Mouse (Mus musculus) telencephalon, adult 2 months (tissue): ENCODE measurements around the gene Cd300ld4.
A peak's percentile ranks its signal among the peaks of the same experiment; 100 is the strongest.
"Not testable (repeated sequence)": the region's sequence is repeated elsewhere in the genome, so short reads cannot be mapped to it uniquely, and the experiment has no call there.

ENCODE experiments used
- DNase-seq: peaks from one replicate; pipeline ENCODE4 v3.0.0-alpha.2; 2011; ENCODE audit warnings: low read depth, low spot score

Gene Cd300ld4

GRCm38 (mm10) chr11:115026912-115027311 lies at the start of gene Cd300ld4:
TSS of gene Cd300ld4 (minus strand) at chr11:115027012.
- DNase-seq: not testable (repeated sequence)

DNA sequence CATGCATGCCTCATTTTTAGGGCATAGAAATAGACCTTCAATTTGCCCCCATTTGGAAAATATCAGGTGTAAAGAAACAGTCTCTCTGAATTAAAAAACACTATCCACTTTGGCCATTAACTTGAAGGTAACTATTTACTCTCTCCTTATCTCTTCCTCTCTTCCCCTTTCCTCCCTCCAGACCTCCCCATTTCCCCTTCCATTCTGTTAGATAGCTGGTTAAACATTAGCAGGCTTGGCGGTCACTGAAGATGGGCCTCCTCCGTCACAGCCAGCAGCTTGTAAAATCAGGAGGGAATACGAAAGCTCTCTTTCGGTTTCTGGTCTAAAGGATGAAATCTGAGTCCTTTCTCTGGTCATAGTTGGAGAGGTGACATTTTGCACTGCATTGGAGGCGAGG lies 49.0 kb upstream of the Cd300ld4 start:
- DNase-seq: no peak

DNA sequence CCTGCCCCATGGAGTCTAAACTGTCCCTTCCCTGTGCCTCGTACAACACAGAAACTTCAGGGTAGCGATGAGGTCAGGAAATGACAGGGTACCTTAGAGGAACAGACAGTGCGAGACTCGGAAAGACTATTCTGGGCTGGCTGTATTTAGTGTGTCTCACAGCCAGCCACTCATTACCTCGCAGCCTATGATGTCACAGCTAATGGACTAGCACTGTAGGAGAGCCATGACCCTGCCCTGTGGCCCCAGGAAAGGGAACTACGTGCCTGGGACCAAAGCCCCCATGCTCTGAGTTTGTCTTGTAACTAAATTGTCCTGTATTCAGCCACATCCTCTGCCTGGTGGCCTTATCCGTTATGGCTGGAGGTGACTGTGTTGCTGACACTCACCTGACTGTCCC lies 48.6 kb upstream of the Cd300ld4 start:
- DNase-seq: no peak

- DNase-seq: no peak
Measured at GRCm38 (mm10) chr11:115073002-115073401, 46.2 kb upstream of the Cd300ld4 start.

DNA sequence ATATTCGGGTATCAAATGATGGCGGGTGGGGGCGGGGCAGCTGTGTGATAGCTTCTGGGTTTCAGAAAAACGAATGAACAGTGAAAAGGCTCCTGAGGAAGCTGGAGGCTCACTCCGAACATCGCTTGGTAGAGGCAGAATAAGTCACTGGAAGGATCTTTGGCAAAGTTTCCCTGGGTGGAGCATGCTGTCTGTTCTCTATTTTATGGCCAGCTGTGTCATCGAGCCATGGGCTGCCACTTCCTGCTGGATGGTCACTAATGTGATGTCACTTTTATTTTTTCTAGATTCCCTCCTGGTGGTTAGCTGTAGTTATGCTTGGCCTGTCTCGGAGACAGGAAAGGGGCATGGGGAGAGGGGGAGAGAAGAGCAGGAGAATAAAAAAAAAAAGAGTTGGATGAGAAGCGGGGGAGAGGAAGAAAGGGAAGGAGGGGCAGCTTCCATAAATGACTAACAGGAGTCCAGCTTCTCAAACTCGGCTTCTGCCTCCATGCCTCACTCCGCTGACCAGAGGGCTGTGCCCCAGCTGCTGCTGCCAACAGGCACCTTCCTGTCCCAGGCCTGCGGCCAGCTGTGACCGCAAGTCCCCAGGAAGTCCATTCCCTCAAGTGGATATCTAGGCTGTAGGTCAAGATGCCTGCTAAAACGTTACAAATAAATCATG lies 45.0 kb upstream of the Cd300ld4 start:
- DNase-seq: no peak

GRCm38 (mm10) chr11:115071015-115071551 lies 44.3 kb upstream of the Cd300ld4 start:
- no peak for DNase-seq

- no peak for DNase-seq
Measured at GRCm38 (mm10) chr11:115066768-115067167, 40.0 kb upstream of the Cd300ld4 start.

GRCm38 (mm10) chr11:115062077-115062476 lies 35.3 kb upstream of the Cd300ld4 start, which contains the start of gene Cd300e:
TSS of gene Cd300e (minus strand) at chr11:115062177.
- no peak for DNase-seq

DNA sequence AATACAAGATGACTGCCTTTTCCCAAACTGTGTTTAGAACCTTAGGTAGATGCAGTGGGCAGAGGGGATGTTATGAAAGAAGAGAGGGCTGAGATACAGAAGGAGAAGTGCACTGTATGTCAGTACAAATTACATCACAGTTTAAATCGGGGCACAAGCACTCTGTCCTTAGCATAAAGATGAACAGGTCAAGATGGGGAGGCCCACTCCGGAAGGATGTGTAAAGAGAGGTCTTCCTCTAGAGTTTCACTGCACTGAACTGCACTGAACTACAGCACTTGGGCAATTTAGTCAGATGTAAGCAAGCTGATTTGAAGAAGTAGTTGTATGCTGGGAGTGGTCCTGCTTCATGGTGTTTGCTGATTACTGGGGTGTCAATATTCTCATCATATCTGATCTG lies 33.0 kb upstream of the Cd300ld4 start:
- no peak for DNase-seq

DNA sequence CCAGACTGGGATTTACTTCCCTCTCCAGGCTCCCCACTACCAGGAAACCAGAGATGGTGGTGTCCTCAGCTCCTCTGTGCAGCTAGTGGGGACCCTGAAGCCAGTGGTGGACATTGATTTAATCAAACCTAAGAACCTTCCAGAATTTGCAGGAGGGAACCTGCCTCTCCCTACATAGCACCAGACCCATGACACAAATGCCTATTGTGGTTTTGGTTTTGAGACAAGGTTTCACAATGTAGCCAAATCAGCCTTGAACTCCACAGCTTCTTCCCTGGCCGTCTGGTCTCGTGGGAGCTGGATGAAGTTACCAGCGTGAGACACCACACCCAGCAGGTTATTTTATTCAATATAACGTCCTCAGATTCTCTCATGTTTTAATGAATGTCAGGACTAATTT lies 31.9 kb upstream of the Cd300ld4 start:
- no peak for DNase-seq

DNA sequence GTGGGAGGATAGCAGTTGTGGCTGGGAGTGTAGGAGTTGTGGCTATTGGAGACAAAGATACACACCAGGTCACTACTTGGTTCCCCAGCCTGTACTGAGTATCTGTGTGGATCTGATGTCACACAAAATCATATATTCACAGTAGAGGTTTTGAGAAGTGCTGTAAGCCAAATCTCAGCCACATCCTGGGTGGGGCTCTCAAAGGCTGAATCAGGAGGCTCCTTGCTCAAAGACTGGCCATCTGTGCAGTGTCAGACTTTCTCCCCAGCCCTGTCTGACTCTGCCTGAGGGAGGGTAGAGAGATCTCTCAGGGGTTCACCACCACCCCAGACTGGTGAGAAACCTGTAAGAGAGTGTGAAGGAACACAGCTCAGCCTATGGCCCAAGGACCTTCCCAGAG lies 27.7 kb upstream of the Cd300ld4 start:
- DNase-seq: no peak

DNA sequence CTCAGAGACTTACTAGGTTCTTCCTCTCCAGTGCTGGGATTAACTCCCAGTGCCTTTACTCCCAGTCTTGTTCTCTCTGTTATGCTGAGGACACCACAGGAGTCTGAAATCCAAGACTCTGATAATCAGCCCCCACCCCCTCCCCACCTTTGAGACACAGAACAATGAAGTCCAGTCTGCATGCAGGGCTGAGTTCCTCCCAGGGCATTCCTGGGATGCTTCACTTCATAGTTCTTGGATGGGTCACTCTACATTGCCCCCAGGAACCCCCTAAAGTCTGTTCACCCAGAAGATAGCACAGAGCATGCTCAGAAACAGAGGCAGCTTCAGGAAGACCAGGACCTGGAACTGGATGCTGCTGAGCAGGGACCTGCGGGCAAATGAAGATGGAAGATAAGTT lies 26.2 kb upstream of the Cd300ld4 start:
- no peak for DNase-seq

- DNase-seq: no peak
Measured at GRCm38 (mm10) chr11:115052206-115052605, 25.4 kb upstream of the Cd300ld4 start.

DNA sequence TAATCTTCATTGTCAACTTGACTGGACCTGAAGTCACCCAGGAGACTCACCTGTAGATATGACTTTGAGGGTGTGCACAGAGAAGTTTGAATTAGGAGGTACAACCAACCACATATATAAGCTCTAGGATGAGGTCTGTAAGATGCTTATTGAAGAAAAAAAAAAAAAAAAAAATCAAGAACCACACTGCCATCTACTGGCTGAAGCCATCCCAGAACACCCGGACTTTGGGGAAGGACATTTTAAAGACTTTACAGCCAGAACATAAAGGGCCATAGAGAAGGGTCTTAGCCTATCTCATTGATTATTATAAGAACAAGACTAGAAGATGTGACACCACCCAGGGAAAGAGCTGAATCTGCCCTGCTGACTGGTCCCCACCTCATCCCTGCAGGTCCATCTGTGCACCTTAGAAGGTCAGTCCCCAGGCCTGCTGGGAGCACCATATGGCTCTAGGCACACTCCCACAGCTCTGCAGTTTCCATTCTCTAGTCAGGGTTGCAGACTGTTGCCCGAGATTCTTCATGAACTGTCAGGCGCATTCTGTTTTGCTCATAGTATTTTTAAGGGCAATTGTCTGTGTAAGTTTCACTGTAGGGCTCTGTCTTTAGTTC lies 22.6 kb upstream of the Cd300ld4 start:
- DNase-seq: no peak

DNA sequence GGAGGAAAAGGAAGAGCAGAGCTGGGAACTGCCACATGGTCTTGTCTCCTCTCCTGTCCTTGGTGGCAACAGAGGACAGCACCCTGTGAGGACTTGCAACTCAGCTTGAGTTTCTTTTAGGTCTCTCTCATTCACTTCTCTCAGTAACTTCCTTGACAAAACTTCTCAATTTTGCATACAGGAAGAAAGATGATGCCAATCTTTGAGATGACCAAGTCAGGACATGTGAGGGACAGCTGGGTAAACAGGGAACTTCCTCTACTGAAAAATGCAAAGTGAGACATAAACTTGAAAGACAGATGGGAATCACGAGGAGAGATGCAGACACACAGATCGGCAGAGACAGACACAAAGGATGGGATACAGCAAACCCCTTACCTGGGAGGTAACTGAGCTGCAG lies 21.4 kb upstream of the Cd300ld4 start, which contains the start of gene Cd300ld3:
TSS of gene Cd300ld3 (minus strand) at position 151 of the 400 bp plus-strand sequence.
- no peak for DNase-seq

- DNase-seq: not testable (repeated sequence)
Measured at GRCm38 (mm10) chr11:115037669-115038068, 10.9 kb upstream of the Cd300ld4 start, which contains the start of gene Cd300ld5. TSS of gene Cd300ld5 (minus strand) at chr11:115037769.

GRCm38 (mm10) chr11:115016093-115016492 lies 10.7 kb downstream of the Cd300ld4 start, which contains the start of gene Cd300ld2:
TSS of gene Cd300ld2 (minus strand) at chr11:115016193.
- not testable (repeated sequence) for DNase-seq

DNA sequence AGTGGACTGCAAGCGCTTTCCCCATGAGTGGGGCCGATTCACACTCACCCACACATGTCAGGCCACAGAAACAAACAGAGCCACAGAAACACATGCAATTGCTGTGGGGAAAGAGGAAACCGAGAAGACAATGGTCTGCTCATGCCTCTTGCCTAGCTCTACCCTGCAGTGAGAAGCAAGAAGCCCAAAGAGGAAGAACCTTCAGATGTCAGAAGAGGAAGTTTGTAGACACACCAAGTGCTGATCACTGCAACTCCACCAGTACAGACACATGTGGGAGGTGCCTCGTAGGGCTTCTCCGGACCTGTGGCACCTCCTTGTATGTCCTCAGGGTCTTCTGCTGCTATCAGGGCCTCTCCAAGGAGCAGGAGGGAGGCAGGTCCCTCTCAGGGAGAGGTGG lies 22.7 kb downstream of the Cd300ld4 start:
- peak; percentile 19 for DNase-seq

GRCm38 (mm10) chr11:115001474-115002040 lies 25.3 kb downstream of the Cd300ld4 start, which contains the start of gene Cd300c2:
TSS of gene Cd300c2 (minus strand) at chr11:115001880.
- no peak for DNase-seq

DNA sequence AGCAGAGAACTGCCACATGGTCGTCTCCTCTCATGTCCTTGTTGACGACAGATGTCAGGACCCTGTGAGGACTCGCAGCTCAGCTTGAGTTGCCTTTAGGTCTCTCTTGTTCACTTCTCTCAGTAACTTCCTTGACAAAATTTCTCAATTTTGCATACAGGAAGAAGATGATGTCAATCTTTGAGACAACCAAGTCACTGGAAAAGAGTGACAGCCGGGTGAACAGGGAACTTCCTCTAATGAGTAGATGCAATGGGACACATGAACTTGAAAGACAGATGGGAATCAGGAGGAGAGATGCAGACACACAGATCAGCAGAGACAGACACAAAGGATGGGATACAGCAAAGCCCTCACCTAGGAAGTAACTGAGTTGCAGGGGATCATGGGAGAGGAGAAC lies 37.0 kb downstream of the Cd300ld4 start, which contains the start of gene Cd300ld:
TSS of gene Cd300ld (minus strand) at position 130 of the 400 bp plus-strand sequence.
- DNase-seq: no peak

DNA sequence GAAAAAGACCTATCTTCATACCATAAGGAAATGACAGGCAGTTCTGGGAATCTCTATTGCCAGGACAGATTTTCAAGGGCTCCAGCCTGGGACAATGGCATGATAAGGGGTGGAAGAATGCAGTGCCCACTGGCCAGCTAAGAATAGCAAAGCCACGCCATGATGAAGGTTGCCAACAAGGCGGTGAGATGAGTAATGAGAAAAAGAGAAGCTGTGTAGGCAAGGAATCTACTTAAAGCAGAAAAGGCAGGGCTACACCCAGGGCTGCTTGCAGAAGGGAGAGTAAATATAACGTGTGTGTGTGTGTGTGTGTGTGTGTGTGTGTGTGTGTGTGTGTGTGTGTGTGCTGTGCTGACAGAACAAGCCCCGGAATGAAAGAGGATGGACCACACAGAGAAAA lies 44.9 kb downstream of the Cd300ld4 start:
- peak; percentile 18 for DNase-seq

- no peak for DNase-seq
Measured at GRCm38 (mm10) chr11:114972726-114973125, 54.1 kb downstream of the Cd300ld4 start.
